Mouse (Mus musculus) ES-Bruce4 (cell line): ENCODE results near the gene Pknox2. TPM values are rescaled to one million over a fixed set of nuclear protein-coding genes. Genes with fewer than 3 reads are reported as not detected.

Experiments used
- H3K27ac ChIP-seq: 2 replicates; pipeline ENCODE4 v1.5.1; 2012; ENCODE audit warnings: low read length, inconsistent platforms; ENCODE audit not compliant: insufficient read depth
- H3K27me3 ChIP-seq: 2 replicates; pipeline ENCODE4 v1.6.1; 2012; ENCODE audit warnings: mild to moderate bottlenecking, low read length, inconsistent platforms; ENCODE audit not compliant: control insufficient read depth, poor library complexity, insufficient read depth, severe bottlenecking
- H3K36me3 ChIP-seq: 2 replicates; pipeline ENCODE4 v1.6.1; 2012; ENCODE audit warnings: inconsistent platforms, mild to moderate bottlenecking, low read length, moderate library complexity; ENCODE audit not compliant: control insufficient read depth, poor library complexity, insufficient read depth, severe bottlenecking
- H3K4me1 ChIP-seq: one replicate; pipeline ENCODE4 v1.8.1; 2011; ENCODE audit warnings: low read length; ENCODE audit not compliant: control insufficient read depth, insufficient read depth
- H3K4me3 ChIP-seq: 2 replicates; pipeline ENCODE4 v1.5.1; 2011; ENCODE audit warnings: low read depth, mild to moderate bottlenecking, low read length
- H3K9ac ChIP-seq: 2 replicates; pipeline ENCODE4 v1.6.1; 2012; ENCODE audit warnings: low read depth, mild to moderate bottlenecking, inconsistent platforms; ENCODE audit not compliant: poor library complexity, severe bottlenecking
- H3K9me3 ChIP-seq: replicated peaks from 2 replicates; pipeline ENCODE4 v1.6.1; 2012; ENCODE audit warnings: mild to moderate bottlenecking, low read length, inconsistent platforms; ENCODE audit not compliant: control insufficient read depth, poor library complexity, insufficient read depth, severe bottlenecking
- CTCF ChIP-seq: IDR thresholded peaks from one replicate; pipeline ENCODE4 v1.8.1; 2011; ENCODE audit warnings: low read depth, low read length
- EP300 ChIP-seq: IDR thresholded peaks from 2 replicates; pipeline ENCODE4 v1.6.1; 2011; ENCODE audit warnings: low read depth, low read length; ENCODE audit not compliant: insufficient read depth
- POLR2A ChIP-seq: IDR thresholded peaks from one replicate; pipeline ENCODE4 v1.8.1; 2011; ENCODE audit warnings: low read length; ENCODE audit not compliant: insufficient read depth
- polyA plus RNA-seq: library from polyadenylated mRNA; stranded (reverse); fragments of >200 nt; gene quantifications from 2 replicates; pipeline ENCODE4 v1.2.4, GENCODE M21; 2011; ENCODE audit warnings: low read depth; ENCODE audit not compliant: missing spikeins, insufficient read depth, insufficient read length

The Pknox2 gene
- polyA plus RNA-seq, 1 experiment = 12.3 TPM

- H3K9me3 ChIP-seq = no peaks in the 10 kb centered on the region; the same call in 1 of the 2 replicates
- no peak overlapping the region for H3K27ac ChIP-seq
- no peaks in the 10 kb centered on the region for H3K36me3 ChIP-seq
- H3K9ac ChIP-seq = no peak overlapping the region
- H3K4me3 ChIP-seq = no peak overlapping the region
- H3K27me3 ChIP-seq = no peaks in the 10 kb centered on the region
- TF ChIP-seq EP300 (0 out of 2 replicates have a peak, but pooled peaks have one; percentile 33), CTCF (no peak)
- peaks cover 2% of the 10 kb centered on the region for H3K4me1 ChIP-seq
Measured at GRCm38 (mm10) chr9:37054703-37055102, 92.5 kb downstream of the Pknox2 start.

GRCm38 (mm10) chr9:37053601-37054512 lies 93.3 kb downstream of the Pknox2 start:
- Histone ChIP-seq H3K9ac (no peak overlapping the region), H3K36me3 (no peaks in the 10 kb centered on the region), H3K27ac (peak overlapping the region; percentile 59), H3K4me1 (peaks cover 2% of the 10 kb centered on the region), H3K4me3 (no peak overlapping the region), H3K27me3 (no peaks in the 10 kb centered on the region), H3K9me3 (no peaks in the 10 kb centered on the region)
- peak; percentile 88 for TF ChIP-seq EP300
- no peak for TF ChIP-seq POLR2A

GRCm38 (mm10) chr9:37053041-37053440 lies 94.2 kb downstream of the Pknox2 start:
- Histone ChIP-seq H3K36me3 (no peaks in the 10 kb centered on the region), H3K27me3 (no peaks in the 10 kb centered on the region), H3K4me3 (no peak overlapping the region), H3K4me1 (peaks cover 2% of the 10 kb centered on the region), H3K9me3 (no peaks in the 10 kb centered on the region), H3K27ac (peak overlapping the region; percentile 59), H3K9ac (no peak overlapping the region)
- TF ChIP-seq CTCF (no peak), POLR2A (no peak), EP300 (no peak)

- Histone ChIP-seq H3K36me3 (no peaks in the 10 kb centered on the region), H3K9ac (no peak overlapping the region), H3K4me3 (no peak overlapping the region), H3K4me1 (peaks cover 2% of the 10 kb centered on the region), H3K27ac (no peak overlapping the region), H3K27me3 (no peaks in the 10 kb centered on the region), H3K9me3 (no peaks in the 10 kb centered on the region)
- TF ChIP-seq POLR2A = no peak
- TF ChIP-seq CTCF = no peak
- no peak for TF ChIP-seq EP300
Measured at GRCm38 (mm10) chr9:37051669-37052068, 95.5 kb downstream of the Pknox2 start.

GRCm38 (mm10) chr9:37047490-37047889 lies 99.7 kb downstream of the Pknox2 start:
- Histone ChIP-seq H3K4me1 (peaks cover under 1% of the 10 kb centered on the region), H3K27ac (no peak overlapping the region), H3K27me3 (no peaks in the 10 kb centered on the region), H3K9me3 (no peaks in the 10 kb centered on the region), H3K9ac (no peak overlapping the region), H3K36me3 (no peaks in the 10 kb centered on the region), H3K4me3 (no peak overlapping the region)
- no peak for TF ChIP-seq CTCF
- no peak for TF ChIP-seq EP300
- TF ChIP-seq POLR2A = no peak

GRCm38 (mm10) chr9:37045875-37046274 lies 101.3 kb downstream of the Pknox2 start:
- TF ChIP-seq CTCF (no peak), EP300 (no peak), POLR2A (no peak)
- H3K4me1 ChIP-seq = no peaks in the 10 kb centered on the region
- H3K9ac ChIP-seq = no peak overlapping the region
- H3K36me3 ChIP-seq = no peaks in the 10 kb centered on the region
- H3K4me3 ChIP-seq = no peak overlapping the region
- no peak overlapping the region for H3K27ac ChIP-seq
- no peaks in the 10 kb centered on the region for H3K9me3 ChIP-seq
- no peaks in the 10 kb centered on the region for H3K27me3 ChIP-seq
